Mouse (Mus musculus) neural tube, embryonic 11.5 days (tissue): ENCODE results near the gene Nptx1. TPM values are rescaled to one million over a fixed set of nuclear protein-coding genes. Genes with fewer than 3 reads are reported as not detected.

ENCODE experiments used
- ATAC-seq: fragments of 200-750 bp; cut with Nextera tagmentation; 2 replicates; pipeline ENCODE4 v1.8.0; 2017; ENCODE audit warnings: moderate number of reproducible peaks, mild to moderate bottlenecking, moderate TSS enrichment, moderate library complexity; ENCODE audit not compliant: insufficient read depth, low FRiP score, low TSS enrichment
- DNase-seq: peaks from one replicate; pipeline ENCODE4 v3.0.0-alpha.2; 2015; ENCODE audit warnings: low spot score
- H3K27ac ChIP-seq: fragments of 300-500 bp; sonication (generic); 2 replicates; pipeline ENCODE4 v1.5.1; 2014; ENCODE audit warnings: low read depth, mild to moderate bottlenecking, low read length
- H3K27me3 ChIP-seq: fragments of 300-500 bp; sonication (generic); 2 replicates; pipeline ENCODE4 v1.6.1; 2014; ENCODE audit warnings: mild to moderate bottlenecking, low read length, mixed read lengths; ENCODE audit not compliant: control insufficient read depth, insufficient read depth
- H3K36me3 ChIP-seq: fragments of 300-500 bp; sonication (generic); 2 replicates; pipeline ENCODE4 v1.6.1; 2014; ENCODE audit warnings: mild to moderate bottlenecking, low read length, moderate library complexity, mixed read lengths; ENCODE audit not compliant: control insufficient read depth, insufficient read depth
- H3K4me1 ChIP-seq: fragments of 300-500 bp; sonication (generic); 2 replicates; pipeline ENCODE4 v1.6.1; 2014; ENCODE audit warnings: low read length, mixed read lengths; ENCODE audit not compliant: control insufficient read depth, insufficient read depth
- H3K4me2 ChIP-seq: fragments of 300-500 bp; sonication (generic); 2 replicates; pipeline ENCODE4 v1.6.1; 2014; ENCODE audit warnings: low read depth, mild to moderate bottlenecking, moderate library complexity
- H3K4me3 ChIP-seq: fragments of 300-500 bp; sonication (generic); 2 replicates; pipeline ENCODE4 v1.5.1; 2014; ENCODE audit warnings: low read depth, low read length
- H3K9ac ChIP-seq: fragments of 300-500 bp; sonication (generic); 2 replicates; pipeline ENCODE4 v1.6.1; 2014; ENCODE audit warnings: mild to moderate bottlenecking, low read length
- H3K9me3 ChIP-seq: fragments of 300-500 bp; sonication (generic); 2 replicates; pipeline ENCODE4 v1.6.1; 2016; ENCODE audit warnings: low read length; ENCODE audit not compliant: control insufficient read depth
- WGBS: fragments of 180-500 bp; shearing (Covaris S2); extraction: QIAGEN DNeasy Blood & Tissue Kit; methylation state at CpG from one replicate; pipeline ENCODE4 v1.1.7; 2014; 5-methylcytosine and 5-hydroxymethylcytosine counted together
- polyA plus RNA-seq: library from polyadenylated mRNA; unstranded; fragments of >200 nt; fragmentation: Nextera tagmentation; extraction: Ambion mirVana; gene quantifications from 2 replicates; pipeline ENCODE4 v1.2.1, GENCODE M21; 2014

The Nptx1 gene
- polyA plus RNA-seq, 1 experiment from 2014 or later = 8.3 TPM

DNA sequence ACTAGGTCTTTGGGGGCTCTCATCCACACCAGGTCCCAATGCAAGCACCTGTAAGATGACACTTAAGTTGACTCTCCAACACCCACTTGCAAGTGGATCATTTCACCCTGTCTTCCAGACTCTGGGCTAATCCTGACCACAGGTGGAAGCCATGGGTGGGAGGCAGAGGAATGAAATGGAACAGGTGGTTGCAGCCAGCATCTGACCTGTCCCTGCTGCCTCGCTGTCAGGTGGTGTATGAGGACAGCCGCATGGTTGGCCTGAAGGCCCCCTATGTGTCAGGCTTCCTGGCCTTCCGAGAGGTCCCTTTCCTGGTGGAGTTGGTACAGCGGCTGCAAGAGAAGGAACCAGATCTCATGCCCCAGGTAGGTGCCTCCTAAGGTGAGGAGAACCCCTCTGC lies 48.3 kb downstream of the Nptx1 start:
- Histone ChIP-seq H3K36me3 (peaks cover 6% of the 10 kb centered on the region; the same call in 1 of the 2 replicates), H3K27ac (no peak overlapping the region), H3K27me3 (no peaks in the 10 kb centered on the region), H3K4me2 (no peak overlapping the region), H3K4me3 (no peak overlapping the region), H3K9ac (no peak overlapping the region), H3K4me1 (no peaks in the 10 kb centered on the region), H3K9me3 (no peaks in the 10 kb centered on the region)
- WGBS = 89% methylated on average over 4 of the region's 4 CpGs
- no peak for ATAC-seq
- no peak for DNase-seq

DNA sequence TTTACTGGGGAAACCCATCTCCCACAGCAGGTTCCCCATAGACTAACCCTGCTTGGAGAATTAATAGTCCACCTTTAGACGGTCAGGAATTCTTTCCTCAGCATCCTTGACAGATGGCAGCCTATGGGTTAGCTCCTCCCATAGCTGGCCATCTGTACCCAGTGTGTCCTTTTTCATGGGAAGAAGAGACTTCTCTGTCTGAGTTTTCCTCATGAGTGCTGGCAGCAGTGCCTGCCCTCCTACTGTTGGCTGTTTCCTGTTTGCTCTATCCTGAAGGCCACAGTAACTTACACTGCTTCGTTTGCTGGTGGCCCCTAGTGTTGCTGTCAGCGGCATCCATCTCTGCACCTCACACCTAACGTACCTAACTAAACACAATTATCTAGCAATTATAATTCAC lies 50.1 kb downstream of the Nptx1 start:
- DNase-seq (no peak), ATAC-seq (no peak)
- Histone ChIP-seq H3K27me3 (no peaks in the 10 kb centered on the region), H3K27ac (no peak overlapping the region), H3K9ac (no peak overlapping the region), H3K36me3 (peaks cover 5% of the 10 kb centered on the region; the same call in 1 of the 2 replicates), H3K9me3 (no peaks in the 10 kb centered on the region), H3K4me1 (peaks cover 6% of the 10 kb centered on the region), H3K4me3 (no peak overlapping the region), H3K4me2 (no peak overlapping the region)
- WGBS = 73% methylated on average over 4 of the region's 4 CpGs

DNA sequence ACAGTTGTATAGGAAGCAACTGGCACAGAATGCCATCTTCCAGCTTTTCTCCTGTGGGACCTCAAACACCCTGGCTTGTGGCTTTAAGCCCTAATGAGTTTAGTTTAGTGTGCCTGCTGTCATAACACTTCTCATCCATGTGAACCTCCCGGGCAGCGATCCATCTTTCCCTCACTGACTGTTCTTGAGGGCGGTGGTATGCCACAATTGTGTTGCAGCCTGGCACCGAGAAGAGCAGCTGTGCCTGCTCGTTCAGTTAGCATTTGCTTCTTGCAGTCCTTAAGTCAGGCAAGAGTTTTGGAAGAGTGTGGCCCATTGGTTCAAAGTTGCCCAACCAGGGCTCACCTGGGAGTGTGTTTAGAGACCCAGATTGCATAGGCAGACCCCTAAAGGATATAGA lies 51.4 kb downstream of the Nptx1 start:
- Histone ChIP-seq H3K27me3 (no peaks in the 10 kb centered on the region), H3K4me3 (no peak overlapping the region), H3K9ac (no peak overlapping the region), H3K4me2 (no peak overlapping the region), H3K36me3 (peaks cover 4% of the 10 kb centered on the region; the same call in 1 of the 2 replicates), H3K9me3 (no peaks in the 10 kb centered on the region), H3K27ac (no peak overlapping the region), H3K4me1 (peaks cover 10% of the 10 kb centered on the region)
- 94% methylated on average over 5 of the region's 5 CpGs for WGBS
- no peak for DNase-seq
- ATAC-seq = no peak

DNA sequence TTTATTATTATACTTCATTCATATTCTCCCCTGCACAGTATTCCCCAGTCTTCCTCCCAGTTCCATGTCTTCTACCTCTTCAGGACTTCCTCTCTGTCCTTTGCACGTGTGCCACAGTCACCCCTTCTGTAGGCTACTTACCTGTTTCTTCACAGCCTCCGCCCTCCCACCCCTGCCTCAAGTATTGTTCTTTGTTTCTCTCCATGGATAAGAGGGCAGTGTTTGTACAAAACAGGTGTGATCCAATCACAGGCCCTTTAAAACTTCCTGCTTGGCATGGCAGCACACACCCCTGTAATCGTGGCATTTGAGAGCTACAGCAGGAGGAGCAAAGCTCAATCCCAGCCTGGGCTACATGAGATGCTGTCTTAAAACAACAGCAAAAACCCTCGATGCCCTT lies 54.0 kb downstream of the Nptx1 start:
- no peaks in the 10 kb centered on the region for H3K9me3 ChIP-seq
- no peak overlapping the region for H3K27ac ChIP-seq
- WGBS = 84% methylated on average over 4 of the region's 4 CpGs
- 0 out of 2 replicates have a peak, but pooled peaks cover 2% of the 10 kb centered on the region for H3K36me3 ChIP-seq
- no peak for DNase-seq
- no peak for ATAC-seq
- peaks cover 10% of the 10 kb centered on the region for H3K4me1 ChIP-seq
- H3K4me2 ChIP-seq = no peak overlapping the region
- H3K4me3 ChIP-seq = no peak overlapping the region
- no peaks in the 10 kb centered on the region for H3K27me3 ChIP-seq
- H3K9ac ChIP-seq = no peak overlapping the region

DNA sequence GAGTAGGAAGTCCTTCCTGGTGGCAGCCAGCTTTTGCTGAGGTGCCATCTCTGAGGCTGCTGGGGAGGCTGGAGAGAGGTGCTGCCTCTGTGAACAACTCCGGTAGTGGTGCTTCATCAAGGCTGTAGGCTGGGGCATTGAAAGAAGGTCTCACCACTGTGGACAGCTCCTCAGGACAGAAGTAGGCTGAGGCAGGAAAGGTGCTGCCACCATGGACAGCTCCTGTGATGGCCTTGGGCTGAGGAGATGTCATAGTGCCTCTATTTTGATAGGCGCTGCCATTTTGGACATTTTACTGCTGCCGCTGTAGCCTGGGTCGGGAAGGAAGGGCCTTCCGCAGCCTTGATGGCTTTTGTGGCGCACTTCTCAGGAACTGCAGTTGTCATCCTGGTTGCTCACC lies 54.7 kb downstream of the Nptx1 start:
- Histone ChIP-seq H3K27ac (no peak overlapping the region), H3K27me3 (no peaks in the 10 kb centered on the region), H3K4me1 (peaks cover 10% of the 10 kb centered on the region), H3K4me3 (peak overlapping the region; percentile 72; the same call in 1 of the 2 replicates), H3K36me3 (0 out of 2 replicates have a peak, but pooled peaks cover 2% of the 10 kb centered on the region), H3K4me2 (peak overlapping the region; percentile 83), H3K9ac (0 out of 2 replicates have a peak overlapping the region, but pooled peaks have one; percentile 18), H3K9me3 (no peaks in the 10 kb centered on the region)
- DNase-seq (no peak), ATAC-seq (no peak)
- WGBS = 92% methylated on average over 6 of the region's 6 CpGs

DNA sequence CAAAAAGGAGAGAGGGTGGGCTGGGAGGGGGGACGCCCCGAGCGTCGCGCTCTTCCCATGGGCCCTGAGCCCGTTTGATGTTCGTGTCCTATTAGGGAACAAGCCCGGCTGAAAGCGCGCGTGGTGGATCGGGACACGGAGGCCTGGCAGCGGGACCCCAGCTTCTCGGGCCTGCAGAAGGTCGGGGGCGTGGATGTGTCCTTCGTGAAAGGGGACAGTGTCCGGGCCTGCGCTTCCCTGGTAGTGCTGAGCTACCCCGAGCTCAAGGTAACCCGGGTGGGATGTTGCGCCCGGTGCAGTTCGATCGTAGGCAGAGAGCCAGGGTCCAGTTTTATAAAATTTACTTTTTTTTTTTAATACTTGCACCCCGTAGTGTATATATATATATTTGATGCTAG lies 55.9 kb downstream of the Nptx1 start:
- no peaks in the 10 kb centered on the region for H3K27me3 ChIP-seq
- H3K36me3 ChIP-seq = 0 out of 2 replicates have a peak, but pooled peaks cover 2% of the 10 kb centered on the region
- H3K9me3 ChIP-seq = no peaks in the 10 kb centered on the region
- 6% methylated on average over 25 of the region's 27 CpGs for WGBS
- ATAC-seq = peak; percentile 29; the same call in 1 of the 2 replicates
- H3K4me2 ChIP-seq = peak overlapping the region; percentile 83
- H3K27ac ChIP-seq = peak overlapping the region; percentile 88
- H3K4me1 ChIP-seq = peaks cover 10% of the 10 kb centered on the region
- H3K9ac ChIP-seq = peak overlapping the region; percentile 85
- peak overlapping the region; percentile 72 for H3K4me3 ChIP-seq
- no peak for DNase-seq

DNA sequence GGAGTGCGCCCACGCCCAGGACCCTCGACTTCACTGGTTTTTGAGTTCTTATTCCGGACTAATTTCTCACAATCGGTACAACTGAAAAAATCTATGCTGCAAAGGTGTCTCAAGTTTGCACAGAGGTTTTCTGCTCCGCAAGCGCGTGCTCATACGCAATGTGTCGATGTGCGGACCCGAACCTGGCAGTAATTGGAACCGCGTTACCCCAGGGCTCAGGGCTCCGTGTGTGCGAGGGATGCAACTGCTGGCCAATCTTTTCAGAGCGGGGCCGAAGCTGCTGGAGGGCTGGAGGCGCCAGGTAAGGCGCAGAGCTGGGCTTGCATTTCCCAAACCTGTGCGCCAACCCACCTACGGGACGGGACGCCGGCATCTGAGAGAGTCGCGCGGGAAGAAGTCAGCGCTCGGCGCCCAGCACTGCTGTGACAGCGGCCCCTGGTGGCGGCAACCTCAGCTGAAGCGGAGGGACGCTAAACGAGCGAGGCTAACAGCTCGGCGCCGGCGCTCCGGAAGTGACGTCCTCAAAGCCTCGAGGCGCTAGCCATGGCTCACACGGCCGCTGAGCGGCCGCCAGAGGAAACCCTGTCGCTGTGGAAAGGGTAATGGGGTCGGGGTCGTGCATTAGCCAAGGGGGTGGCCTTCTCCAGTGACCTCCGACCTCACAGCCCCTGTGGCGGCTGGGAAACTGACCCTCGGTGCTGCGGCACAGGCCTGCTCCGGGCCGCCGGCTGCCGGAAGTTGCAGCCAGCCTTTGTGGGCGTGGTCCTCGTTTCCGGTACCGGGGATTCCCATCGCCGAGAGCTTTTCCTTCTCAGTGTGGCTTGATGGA lies 56.5 kb downstream of the Nptx1 start, which contains the start of gene Endov:
TSS of gene Endov (plus strand) at position 487 of the 829 bp plus-strand sequence.
- H3K4me1 ChIP-seq = peaks cover 10% of the 10 kb centered on the region
- peak; percentile 93 for ATAC-seq
- peak within 1 kb of the TSS; percentile 88 for H3K27ac ChIP-seq
- H3K36me3 ChIP-seq = 0 out of 2 replicates have a peak, but pooled peaks cover 2% of the 10 kb centered on the region
- peak within 1 kb of the TSS; percentile 83 for H3K4me2 ChIP-seq
- peak within 1 kb of the TSS; percentile 72 for H3K4me3 ChIP-seq
- no peaks in the 10 kb centered on the region for H3K9me3 ChIP-seq
- H3K9ac ChIP-seq = peak within 1 kb of the TSS; percentile 85
- WGBS = under 1% methylated on average over 66 of the region's 66 CpGs
- H3K27me3 ChIP-seq = no peaks in the 10 kb centered on the region
- peak; percentile 99 for DNase-seq
